Mouse (Mus musculus): ENCODE measurements at regions not wholly inside any gene's neighbourhood (a gene's known extent, or its start where the extent isn't known, plus 50 kb on each side); places are given as distances from the start of the nearest gene placed in this dataset.

- TF ChIP-seq CTCF (IDR thresholded peaks at IDR 0.05; ENCODE audit: low read depth, low read length): no peak
- TF ChIP-seq GATA1 (IDR thresholded peaks at IDR 0.05; ENCODE audit: borderline replicate concordance, low read length): no peak
- TF ChIP-seq GATA2 (IDR thresholded peaks at IDR 0.05; ENCODE audit: borderline replicate concordance, low read depth, low read length): no peak
- no peak for TF ChIP-seq TAL1 (conservative IDR thresholded peaks at IDR 0.05; ENCODE audit: low read depth, low read length)
- no peak for TF ChIP-seq POLR2AphosphoS5 (IDR thresholded peaks at IDR 0.05; ENCODE audit: insufficient replicate concordance, low read depth, low read length)
Measured at GRCm38 (mm10) chr2:74084971-74085370, 173.8 kb upstream of the Atp5g3 start.
